ENCODE assay signal across 8 mouse cellular contexts in the genomic region with DNA sequence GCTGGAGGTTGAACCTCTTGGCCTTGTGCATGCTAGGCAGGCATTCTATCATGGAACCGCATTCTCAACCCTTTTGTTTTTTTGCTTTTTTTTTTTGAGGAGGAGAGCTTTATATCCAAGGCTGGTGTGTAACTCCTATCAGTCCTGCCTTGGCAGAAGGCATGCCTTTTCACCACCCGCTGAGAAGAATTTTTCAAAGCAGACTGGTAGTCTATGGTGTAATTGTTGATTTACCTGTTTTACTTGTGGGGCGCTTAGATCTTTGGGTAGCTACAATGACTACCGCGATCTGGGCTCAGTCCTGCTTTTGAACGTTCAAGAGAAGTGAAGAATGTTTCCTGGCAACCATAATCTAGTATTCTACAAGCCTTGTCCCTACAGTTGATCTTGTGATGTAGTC. TPM values are rescaled to one million over a fixed set of nuclear protein-coding genes. Genes with fewer than 3 reads are reported as not detected.
DNase-seq lines count a peak whose midpoint lies in the region; ATAC-seq and TF ChIP-seq lines count a peak whose summit lies in the region.

No protein-coding gene starts in this region.

- H3K79me3 ChIP-seq in C2C12 (ENCODE audit: low read depth) = peaks cover 63% of the 10 kb centered on the region

- peaks cover 81% of the 10 kb centered on the region for H3K79me2 ChIP-seq in C2C12 (ENCODE audit: control insufficient read depth, insufficient read depth)

- peak; percentile 16 for DNase-seq in cerebellum, adult 9-10 months
- DNase-seq in cerebellum, adult 11 months = no peak
- DNase-seq in forebrain, embryonic 14.5 days (ENCODE audit: low spot score) = no peak
- DNase-seq in adrenal gland, adult 8-10 months = no peak
- DNase-seq in gastrocnemius, postnatal 25 days = no peak
- DNase-seq in left cerebral cortex, adult 8-10 months (ENCODE audit: low spot score in 2 of 2) = no peak

- no peaks in the 10 kb centered on the region for H3K9me3 ChIP-seq in forebrain, embryonic 14.5 days (replicated peaks; ENCODE audit: control insufficient read depth, low read length)
- no peaks in the 10 kb centered on the region for H3K9me3 ChIP-seq in liver, embryonic 15.5 days (replicated peaks)

- H3K4me3 ChIP-seq in C2C12 (ENCODE audit: insufficient read depth, poor library complexity, severe bottlenecking) = peak overlapping the region; percentile 78
- peak overlapping the region; percentile 81 for H3K4me3 ChIP-seq in forebrain, embryonic 14.5 days (ENCODE audit: low read depth, low read length)
- H3K4me3 ChIP-seq in liver, embryonic 15.5 days (replicated peaks) = peak overlapping the region; percentile 98

- TF ChIP-seq CTCF in C2C12 (IDR thresholded peaks at IDR 0.05; ENCODE audit: control insufficient read depth, insufficient read depth, insufficient read length) = no peak

- H3K27ac ChIP-seq in forebrain, embryonic 14.5 days (ENCODE audit: low read depth, low read length) = no peak overlapping the region
- peak overlapping the region; percentile 91 for H3K27ac ChIP-seq in liver, embryonic 15.5 days (replicated peaks)

- peak overlapping the region; percentile 79 for H3K4me2 ChIP-seq in forebrain, embryonic 14.5 days (ENCODE audit: low read length)
- H3K4me2 ChIP-seq in liver, embryonic 15.5 days = peak overlapping the region; percentile 94

- H3K4me1 ChIP-seq in forebrain, embryonic 14.5 days (ENCODE audit: control insufficient read depth, insufficient read depth, low read length) = peaks cover 13% of the 10 kb centered on the region
- peaks cover 47% of the 10 kb centered on the region for H3K4me1 ChIP-seq in liver, embryonic 15.5 days (replicated peaks)

- 62% methylated on average over 6 of the region's 6 CpGs for WGBS in forebrain, embryonic 14.5 days
- WGBS in liver, embryonic 15.5 days (ENCODE audit: insufficient replicate concordance) = 43% methylated on average over 6 of the region's 6 CpGs

- H3K9ac ChIP-seq in forebrain, embryonic 14.5 days (ENCODE audit: low read length) = peak overlapping the region; percentile 90; the same call in 1 of the 2 replicates
- H3K9ac ChIP-seq in liver, embryonic 15.5 days = peak overlapping the region; percentile 91

- no peak for ATAC-seq in forebrain, embryonic 14.5 days
- ATAC-seq in liver, embryonic 15.5 days (ENCODE audit: insufficient read depth) = no peak

- H3ac ChIP-seq in C2C12 (ENCODE audit: control insufficient read depth, insufficient read length, low read depth) = no peak overlapping the region

- peaks cover 26% of the 10 kb centered on the region for H3K36me3 ChIP-seq in C2C12 (ENCODE audit: control insufficient read depth, insufficient read depth)
- H3K36me3 ChIP-seq in forebrain, embryonic 14.5 days (ENCODE audit: control insufficient read depth, insufficient read depth, low read length) = peaks cover 9% of the 10 kb centered on the region
- H3K36me3 ChIP-seq in liver, embryonic 15.5 days (replicated peaks) = peaks cover 21% of the 10 kb centered on the region

- H3K27me3 ChIP-seq in C2C12 (ENCODE audit: control insufficient read depth, insufficient read depth, insufficient read length) = no peaks in the 10 kb centered on the region
- no peaks in the 10 kb centered on the region for H3K27me3 ChIP-seq in forebrain, embryonic 14.5 days (replicated peaks; ENCODE audit: control insufficient read depth, insufficient read depth, low read length)
- no peaks in the 10 kb centered on the region for H3K27me3 ChIP-seq in liver, embryonic 15.5 days

TF ChIP-seq in C2C12, 6 proteins besides CTCF, POLR2A, EP300 and RAD21:
- TF ChIP-seq MYOD1 (IDR thresholded peaks at IDR 0.05; ENCODE audit: control insufficient read depth, insufficient read length, low read depth) (no peak), FOSL1 (IDR thresholded peaks at IDR 0.05; ENCODE audit: insufficient read depth, low read length, poor library complexity, severe bottlenecking) (no peak), USF1 (IDR thresholded peaks at IDR 0.05; ENCODE audit: low read depth) (no peak), MAX (IDR thresholded peaks at IDR 0.05) (no peak), CEBPB (IDR thresholded peaks at IDR 0.05; ENCODE audit: low read depth) (no peak), MYOG (IDR thresholded peaks at IDR 0.05; ENCODE audit: control insufficient read depth, extremely low read depth, insufficient read length) (no peak)

RNA-seq across cellular contexts. Expression of gene Exosc7, which starts 0.9 kb away (rescaled TPM):
- 60.6 TPM for polyA plus RNA-seq in C2C12 (2012; fragmentation: generic; extraction: Trizol)
- 103 and 108 TPM in 2 replicates for polyA plus RNA-seq in forebrain, embryonic 14.5 days (2014; fragmentation: Nextera tagmentation; extraction: Ambion mirVana)
- polyA plus RNA-seq in liver, embryonic 15.5 days (2015; fragmentation: Nextera tagmentation; extraction: Ambion mirVana) = 70.3 and 73.1 TPM in 2 replicates
- total RNA-seq in adrenal gland, adult 8-10 months (2022) = 10 to 100 TPM; 41.1 to 54.1 (median 43.1) TPM
- 10 to 100 TPM; 17.3 to 19.6 TPM for total RNA-seq in gastrocnemius, postnatal 25 days (2021)
- total RNA-seq in left cerebral cortex, adult 8-10 months (2022) = 10 to 100 TPM; 34.7 to 46.4 (median 40.9) TPM

RNA-seq across cellular contexts. Expression of gene Zdhhc3, which starts 0.9 kb away (rescaled TPM):
- 62.6 TPM for polyA plus RNA-seq in C2C12 (2012; fragmentation: generic; extraction: Trizol)
- 50.7 and 51.2 TPM in 2 replicates for polyA plus RNA-seq in forebrain, embryonic 14.5 days (2014; fragmentation: Nextera tagmentation; extraction: Ambion mirVana)
- polyA plus RNA-seq in liver, embryonic 15.5 days (2015; fragmentation: Nextera tagmentation; extraction: Ambion mirVana) = 30.7 and 31.7 TPM in 2 replicates
- 10 to 100 TPM; 59.3 to 76.6 (median 71.0) TPM for total RNA-seq in adrenal gland, adult 8-10 months (2022)
- 10 to 100 TPM; 48.5 to 49.5 TPM for total RNA-seq in gastrocnemius, postnatal 25 days (2021)
- total RNA-seq in left cerebral cortex, adult 8-10 months (2022) = 10 to 100 TPM; 61.7 to 72.3 (median 68.8) TPM

RNA-seq across cellular contexts. Expression of gene Clec3b, which starts 36.8 kb away (rescaled TPM):
- polyA plus RNA-seq in C2C12 (2012; fragmentation: generic; extraction: Trizol) = 0.11 TPM
- 0.36 TPM in 1 of 2 replicates, not detected in the other for polyA plus RNA-seq in forebrain, embryonic 14.5 days (2014; fragmentation: Nextera tagmentation; extraction: Ambion mirVana)
- polyA plus RNA-seq in liver, embryonic 15.5 days (2015; fragmentation: Nextera tagmentation; extraction: Ambion mirVana) = 0.12 TPM in 1 of 2 replicates, not detected in the other
- total RNA-seq in adrenal gland, adult 8-10 months (2022) = 10 to 100 TPM; 13.5 to 23.8 (median 20.1) TPM
- total RNA-seq in gastrocnemius, postnatal 25 days (2021) = 10 to 100 TPM; 44.1 to 65.2 TPM
- 1 to 10 TPM; 2.3 to 3.9 (median 2.7) TPM for total RNA-seq in left cerebral cortex, adult 8-10 months (2022)
